Mouse (Mus musculus): ENCODE data around the gene Carnmt1. TPM values are rescaled to one million over a fixed set of nuclear protein-coding genes. Genes with fewer than 3 reads are reported as not detected.

Carnmt1 gene
- total RNA-seq (2021) = 10 to 100 TPM; 10.8 to 15.0 TPM

- peak; percentile 88 to 89 for DNase-seq (ENCODE audit: extremely low spot score in 1 of 2, low spot score in 1 of 2)
Observed at GRCm38 (mm10) chr19:18670608-18671007, at the start of gene Carnmt1. Carnmt1 (plus strand) TSS chr19:18670764.

DNA sequence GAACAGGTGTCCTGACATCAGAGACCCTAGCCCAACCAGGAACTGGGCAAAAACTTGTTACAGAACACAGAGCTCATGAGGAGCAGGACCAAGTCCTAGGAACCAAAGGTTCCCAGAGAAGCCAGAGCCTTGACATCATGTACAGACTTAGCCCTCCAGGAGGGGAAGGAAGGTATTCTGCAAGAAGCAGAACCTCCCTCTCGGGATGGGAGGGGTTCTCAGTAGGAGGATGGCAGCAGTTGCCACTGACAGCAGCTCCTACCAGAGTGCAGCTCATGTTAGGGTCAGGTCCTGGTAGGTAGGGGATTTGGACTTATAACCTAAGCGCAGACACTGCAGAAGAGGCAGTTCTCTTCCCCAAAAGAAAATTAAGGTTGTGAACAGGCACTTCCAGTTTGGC lies 46.7 kb upstream of the Carnmt1 start:
- DNase-seq (ENCODE audit: extremely low spot score in 1 of 2, low spot score in 1 of 2) = no peak

DNA sequence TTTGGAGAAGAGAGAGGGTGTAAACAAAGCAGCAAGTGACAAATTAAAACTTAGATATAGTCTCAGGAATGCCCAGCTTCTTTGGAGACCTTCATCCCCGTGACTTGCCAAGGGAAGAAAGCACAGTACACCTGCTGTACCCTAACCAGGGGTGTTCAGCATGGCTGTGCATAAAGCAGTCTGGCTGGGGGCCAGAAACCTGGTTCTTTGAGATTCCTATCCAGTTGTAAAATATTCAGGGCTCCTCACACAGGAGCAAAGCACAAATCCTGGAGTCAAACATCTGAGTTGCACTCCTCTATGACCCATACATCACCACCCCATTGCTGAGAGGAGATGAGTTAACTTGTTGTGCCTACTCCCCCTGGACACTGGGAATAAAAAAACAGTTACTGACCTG lies 41.0 kb upstream of the Carnmt1 start:
- no peak for DNase-seq (ENCODE audit: extremely low spot score in 1 of 2, low spot score in 1 of 2)

- DNase-seq (ENCODE audit: extremely low spot score in 1 of 2, low spot score in 1 of 2) = no peak
Observed at GRCm38 (mm10) chr19:18630221-18631119, 40.1 kb upstream of the Carnmt1 start.

DNA sequence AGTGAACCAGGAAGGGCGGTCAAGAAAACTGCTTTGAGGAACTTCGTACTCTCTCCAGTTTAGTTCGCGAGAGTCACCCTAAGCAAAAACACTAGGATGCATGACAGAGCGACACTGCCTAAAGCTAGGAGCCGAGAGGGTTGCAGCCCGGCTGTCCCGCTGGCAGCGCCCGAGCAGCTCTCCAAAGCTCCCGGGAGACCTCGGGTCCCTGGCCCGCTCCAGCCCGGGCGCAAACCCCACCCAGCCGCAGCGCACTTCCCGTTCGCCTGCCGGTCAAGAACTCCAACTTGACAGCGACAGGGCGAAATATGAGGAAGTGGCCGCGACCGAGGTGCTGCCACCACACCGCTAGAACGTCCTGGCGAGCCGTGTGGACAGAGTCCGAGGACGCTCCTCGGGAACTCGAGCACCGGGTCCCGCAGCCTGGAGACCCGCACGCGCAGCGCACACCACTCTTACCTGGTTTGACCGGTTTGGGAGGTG lies 39.4 kb upstream of the Carnmt1 start:
- DNase-seq (ENCODE audit: extremely low spot score in 1 of 2, low spot score in 1 of 2) = peak; percentile 24 to 28

DNA sequence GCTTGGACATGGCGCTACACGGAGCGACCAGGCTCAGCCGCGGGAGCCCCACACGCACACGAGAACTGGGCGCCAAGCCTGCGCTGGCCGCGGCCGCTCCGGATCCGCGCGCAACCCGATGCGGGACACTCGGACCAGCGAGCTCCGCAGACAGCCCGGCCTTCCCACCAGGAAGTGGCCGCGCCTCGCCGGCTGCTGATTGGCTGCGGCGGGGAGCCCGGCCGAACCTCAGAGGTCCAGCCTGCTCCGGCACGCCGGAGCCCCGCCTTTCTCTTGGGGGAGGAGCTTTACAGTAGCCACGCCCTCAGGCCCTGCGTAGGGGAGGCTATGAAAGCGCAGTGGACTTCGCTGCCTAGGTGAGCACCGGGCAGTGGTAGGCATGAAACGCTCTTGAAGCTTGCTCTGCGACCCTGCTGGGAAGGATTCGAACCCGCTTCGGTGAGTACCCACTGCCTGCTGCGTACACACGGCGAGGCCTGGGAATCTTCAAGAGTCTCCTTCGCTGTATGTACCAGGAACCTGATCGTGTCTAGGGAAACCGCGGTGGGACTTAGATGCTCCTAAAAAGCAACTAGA lies 38.8 kb upstream of the Carnmt1 start, which contains the start of the genes Ostf1 and Nmrk1:
TSS of gene Ostf1 (minus strand) at position 180 of the 576 bp plus-strand sequence.
TSS of gene Nmrk1 (plus strand) at position 307 of the 576 bp plus-strand sequence.
- peak; percentile 84 to 90 for DNase-seq (ENCODE audit: extremely low spot score in 1 of 2, low spot score in 1 of 2)

- no peak for DNase-seq (ENCODE audit: extremely low spot score in 1 of 2, low spot score in 1 of 2)
Observed at GRCm38 (mm10) chr19:18632231-18633185, 38.1 kb upstream of the Carnmt1 start.

DNA sequence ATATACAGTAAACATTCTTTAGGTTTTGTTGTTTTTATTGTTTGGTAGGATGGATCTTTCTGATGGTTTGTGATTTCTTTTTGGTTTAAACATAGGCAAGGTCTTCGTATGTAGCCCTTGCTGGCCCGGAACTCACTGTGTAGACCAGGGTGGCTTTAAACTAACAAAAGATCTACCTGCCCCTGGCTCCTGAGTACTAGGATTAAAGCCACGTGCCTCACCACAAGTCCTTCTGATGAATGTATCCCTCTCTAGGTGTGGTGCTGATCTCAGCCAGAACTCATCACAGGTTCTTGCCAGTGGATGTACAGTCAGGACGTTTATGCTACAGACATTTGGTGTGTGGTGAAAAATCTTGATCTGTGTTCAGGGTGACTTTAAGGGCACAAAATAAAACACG lies 32.6 kb upstream of the Carnmt1 start:
- DNase-seq (ENCODE audit: extremely low spot score in 1 of 2, low spot score in 1 of 2) = no peak

DNA sequence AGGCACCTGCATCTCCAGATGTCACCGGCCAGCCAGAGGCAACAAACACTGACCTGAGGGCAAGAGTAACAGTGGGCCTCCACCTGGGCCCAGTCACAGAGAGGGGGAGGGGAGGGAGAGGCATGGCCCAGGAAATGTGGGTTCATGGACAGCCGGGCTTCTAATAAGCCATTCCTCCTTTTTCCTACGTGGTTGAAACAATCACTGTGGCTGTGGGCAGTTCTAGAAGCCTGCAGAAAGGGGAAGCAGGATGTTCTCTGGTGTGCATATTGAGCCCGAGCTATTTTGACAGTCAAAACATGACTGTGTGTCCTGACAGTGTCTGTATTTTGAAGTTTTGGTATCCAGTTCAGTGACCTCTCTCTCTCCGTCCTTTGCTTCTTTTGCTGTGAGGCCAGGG lies 31.6 kb upstream of the Carnmt1 start:
- no peak for DNase-seq (ENCODE audit: extremely low spot score in 1 of 2, low spot score in 1 of 2)

- no peak for DNase-seq (ENCODE audit: extremely low spot score in 1 of 2, low spot score in 1 of 2)
Observed at GRCm38 (mm10) chr19:18639552-18639951, 31.0 kb upstream of the Carnmt1 start.

- no peak for DNase-seq (ENCODE audit: extremely low spot score in 1 of 2, low spot score in 1 of 2)
Observed at GRCm38 (mm10) chr19:18641001-18641400, 29.6 kb upstream of the Carnmt1 start.

DNA sequence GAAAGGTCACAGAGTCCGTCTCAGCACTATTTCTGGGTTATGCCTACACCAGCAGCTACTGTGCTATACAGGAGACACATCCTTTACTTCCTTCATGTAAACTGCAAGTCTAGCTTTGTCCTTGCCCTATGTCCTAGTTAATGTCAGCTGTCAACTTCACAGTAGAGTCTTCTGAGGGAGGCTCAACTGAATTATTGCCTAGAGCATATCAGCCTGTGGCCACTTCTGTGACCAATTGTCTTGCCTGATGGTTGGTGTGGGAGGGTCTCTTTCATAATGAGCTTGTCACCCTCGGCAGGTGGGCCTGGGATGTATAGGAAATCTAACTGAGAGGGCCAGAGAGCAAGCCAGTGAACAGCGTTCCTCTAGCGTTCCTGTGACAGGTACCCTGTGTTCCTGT lies 27.2 kb upstream of the Carnmt1 start:
- DNase-seq (ENCODE audit: extremely low spot score in 1 of 2, low spot score in 1 of 2) = no peak

- DNase-seq (ENCODE audit: extremely low spot score in 1 of 2, low spot score in 1 of 2) = no peak
Observed at GRCm38 (mm10) chr19:18644084-18644483, 26.5 kb upstream of the Carnmt1 start.

GRCm38 (mm10) chr19:18646397-18646796 lies 24.2 kb upstream of the Carnmt1 start:
- DNase-seq (ENCODE audit: extremely low spot score in 1 of 2, low spot score in 1 of 2) = no peak

DNA sequence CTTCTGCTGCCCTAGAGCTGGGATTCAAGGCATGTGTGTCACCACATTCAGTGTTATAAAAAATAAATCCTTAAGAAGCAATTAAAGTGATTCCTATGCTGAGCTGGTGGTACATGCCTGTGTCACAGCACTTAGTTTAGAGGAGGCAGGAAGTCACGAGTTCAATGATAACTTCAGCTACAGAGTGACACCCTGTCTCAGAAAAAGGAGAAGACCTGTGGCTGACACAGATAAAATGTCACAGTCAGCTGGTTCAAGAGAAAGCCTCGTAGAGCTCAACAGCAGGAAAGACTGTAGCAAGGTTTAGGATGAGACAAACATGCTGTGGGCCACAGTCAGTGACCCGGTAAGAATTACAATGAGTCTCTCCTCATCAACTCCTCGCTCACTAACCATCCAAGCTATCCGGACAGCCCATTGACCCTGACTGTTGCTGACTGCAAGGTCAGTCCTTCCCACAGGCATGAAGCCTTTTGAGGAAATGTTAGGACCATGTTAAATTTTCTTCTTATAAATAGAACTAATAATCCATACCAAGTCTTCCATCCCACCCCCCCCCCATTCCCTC lies 23.6 kb upstream of the Carnmt1 start:
- no peak for DNase-seq (ENCODE audit: extremely low spot score in 1 of 2, low spot score in 1 of 2)

- no peak for DNase-seq (ENCODE audit: extremely low spot score in 1 of 2, low spot score in 1 of 2)
Observed at GRCm38 (mm10) chr19:18647775-18648557, 22.6 kb upstream of the Carnmt1 start.

GRCm38 (mm10) chr19:18648558-18648945 lies 22.0 kb upstream of the Carnmt1 start:
- no peak for DNase-seq (ENCODE audit: extremely low spot score in 1 of 2, low spot score in 1 of 2)

- DNase-seq (ENCODE audit: extremely low spot score in 1 of 2, low spot score in 1 of 2) = no peak
Observed at GRCm38 (mm10) chr19:18649955-18650354, 20.6 kb upstream of the Carnmt1 start.

- no peak for DNase-seq (ENCODE audit: extremely low spot score in 1 of 2, low spot score in 1 of 2)
Observed at GRCm38 (mm10) chr19:18650473-18650872, 20.1 kb upstream of the Carnmt1 start.
